Mouse (Mus musculus): ENCODE measurements around the gene Pphln1.
A peak's percentile ranks its signal among the peaks of the same experiment; 100 is the strongest.
"Not testable (repeated sequence)": the region's sequence is repeated elsewhere in the genome, so short reads cannot be mapped to it uniquely, and the experiment has no call there.

Gene Pphln1

GRCm38 (mm10) chr15:93397826-93398698 lies at the start of gene Pphln1, which contains the start of gene Zcrb1:
Gene Pphln1, plus strand, starts transcription at chr15:93398350.
Gene Zcrb1, minus strand, starts transcription at chr15:93398334.
- peak; percentile 97 for ATAC-seq (ENCODE audit: low TSS enrichment)

GRCm38 (mm10) chr15:93358346-93359095 lies 39.6 kb upstream of the Pphln1 start:
- no peak for ATAC-seq (ENCODE audit: low TSS enrichment)

- ATAC-seq (ENCODE audit: low TSS enrichment) = no peak
Measured at GRCm38 (mm10) chr15:93365561-93365960, 32.6 kb upstream of the Pphln1 start.

- no peak for ATAC-seq (ENCODE audit: low TSS enrichment)
Measured at GRCm38 (mm10) chr15:93368558-93368957, 29.6 kb upstream of the Pphln1 start.

GRCm38 (mm10) chr15:93371838-93372237 lies 26.3 kb upstream of the Pphln1 start:
- no peak for ATAC-seq (ENCODE audit: low TSS enrichment)

- not testable (repeated sequence) for ATAC-seq (ENCODE audit: low TSS enrichment)
Measured at GRCm38 (mm10) chr15:93372525-93373119, 25.5 kb upstream of the Pphln1 start.

- ATAC-seq (ENCODE audit: low TSS enrichment) = no peak
Measured at GRCm38 (mm10) chr15:93375696-93376095, 22.5 kb upstream of the Pphln1 start.

- no peak for ATAC-seq (ENCODE audit: low TSS enrichment)
Measured at GRCm38 (mm10) chr15:93379177-93379576, 19.0 kb upstream of the Pphln1 start.

- ATAC-seq (ENCODE audit: low TSS enrichment) = no peak
Measured at GRCm38 (mm10) chr15:93381337-93381736, 16.8 kb upstream of the Pphln1 start.

- ATAC-seq (ENCODE audit: low TSS enrichment) = no peak
Measured at GRCm38 (mm10) chr15:93397269-93397668, 881 bp upstream of the Pphln1 start.

GRCm38 (mm10) chr15:93398699-93399540 lies 770 bp downstream of the Pphln1 start:
- no peak for ATAC-seq (ENCODE audit: low TSS enrichment)

- no peak for ATAC-seq (ENCODE audit: low TSS enrichment)
Measured at GRCm38 (mm10) chr15:93401446-93401845, 3.3 kb downstream of the Pphln1 start.

- ATAC-seq (ENCODE audit: low TSS enrichment) = no peak
Measured at GRCm38 (mm10) chr15:93402730-93403129, 4.6 kb downstream of the Pphln1 start.

GRCm38 (mm10) chr15:93404849-93405248 lies 6.7 kb downstream of the Pphln1 start:
- ATAC-seq (ENCODE audit: low TSS enrichment) = no peak

- no peak for ATAC-seq (ENCODE audit: low TSS enrichment)
Measured at GRCm38 (mm10) chr15:93405446-93405986, 7.4 kb downstream of the Pphln1 start.

GRCm38 (mm10) chr15:93406492-93406891 lies 8.3 kb downstream of the Pphln1 start:
- ATAC-seq (ENCODE audit: low TSS enrichment) = no peak

- no peak for ATAC-seq (ENCODE audit: low TSS enrichment)
Measured at GRCm38 (mm10) chr15:93412445-93412844, 14.3 kb downstream of the Pphln1 start.

GRCm38 (mm10) chr15:93414456-93414855 lies 16.3 kb downstream of the Pphln1 start:
- peak; percentile 65 for ATAC-seq (ENCODE audit: low TSS enrichment)

GRCm38 (mm10) chr15:93416300-93416699 lies 18.1 kb downstream of the Pphln1 start:
- ATAC-seq (ENCODE audit: low TSS enrichment) = no peak

- no peak for ATAC-seq (ENCODE audit: low TSS enrichment)
Measured at GRCm38 (mm10) chr15:93420596-93420995, 22.4 kb downstream of the Pphln1 start.

- no peak for ATAC-seq (ENCODE audit: low TSS enrichment)
Measured at GRCm38 (mm10) chr15:93422537-93422936, 24.4 kb downstream of the Pphln1 start.
